Mouse (Mus musculus) frontal cortex, adult (tissue): ENCODE results near the gene Vmn2r110.

Experiments used
- ATAC-seq: cut with Nextera tagmentation; 2 replicates; pipeline ENCODE4 v1.9.2; 2017; ENCODE audit warnings: mild to moderate bottlenecking, moderate library complexity, mixed read lengths; ENCODE audit not compliant: low TSS enrichment

Vmn2r110 gene

GRCm38 (mm10) chr17:20596323-20596722 is at the start of gene Vmn2r110:
TSS of gene Vmn2r110 (minus strand) at chr17:20596423.
- ATAC-seq = no peak

DNA sequence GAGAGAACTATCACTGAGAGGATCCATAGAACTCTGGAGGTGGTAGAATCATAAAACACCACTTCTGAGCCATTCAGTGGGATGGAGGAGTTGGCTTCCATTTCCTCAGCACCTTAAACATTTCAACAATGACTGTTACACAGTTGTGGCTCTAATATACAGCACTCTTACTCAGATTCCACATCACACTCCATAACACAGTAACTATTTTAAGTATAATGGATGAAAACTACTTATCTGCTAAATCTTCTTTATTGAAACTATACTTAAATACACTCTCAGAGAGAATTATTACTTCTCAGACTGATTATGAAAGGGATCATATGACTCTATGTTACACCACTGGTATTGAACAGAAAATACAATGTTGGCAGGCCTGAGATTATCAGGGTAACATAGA is 28.6 kb upstream of the Vmn2r110 start, which contains the start of gene Fpr-rs3:
Gene Fpr-rs3, minus strand, starts transcription at position 101 of the 400 bp plus-strand sequence.
- no peak for ATAC-seq

GRCm38 (mm10) chr17:20564656-20565055 is 31.6 kb downstream of the Vmn2r110 start, which contains the start of gene Vmn2r109:
TSS of gene Vmn2r109 (minus strand) at chr17:20564756.
- ATAC-seq = no peak
